Mouse (Mus musculus): ENCODE data around the gene Napsa. TPM values are rescaled to one million over a fixed set of nuclear protein-coding genes. Genes with fewer than 3 reads are reported as not detected.

Gene Napsa
- total RNA-seq, 1 experiment, result 13.7 TPM

- Histone ChIP-seq H3K4me3 (ENCODE audit: insufficient read depth in 1 of 2, low read depth in 1 of 2, low read length in 2 of 2, poor library complexity in 1 of 2, severe bottlenecking in 1 of 2) (no peak overlapping the region), H3K9me3 (ENCODE audit: control insufficient read depth, insufficient read depth, low read depth, low read length) (no peaks in the 10 kb centered on the region), H3K36me3 (ENCODE audit: control insufficient read depth, insufficient read depth, low read length, poor library complexity, severe bottlenecking) (peaks cover 6% of the 10 kb centered on the region; the same call in 1 of the 2 replicates), H3K27ac (ENCODE audit: insufficient read depth, low read depth, low read length, poor library complexity, severe bottlenecking) (no peak overlapping the region), H3K9ac (ENCODE audit: insufficient read depth, low read depth, low read length, poor library complexity, severe bottlenecking) (no peak overlapping the region), H3K4me1 (ENCODE audit: control insufficient read depth in 2 of 2, insufficient read depth in 2 of 2, low read length in 2 of 2, poor library complexity in 1 of 2) (peaks cover 3 to 15% of the 10 kb centered on the region in 2 experiments; a peak in 2 of 4 replicates)
- DNase-seq (ENCODE audit: low read depth, low spot score), result no peak
- in situ Hi-C loops (cut with MboI; ENCODE audit: low sequenced_read_pairs in 2 of 2, unreplicated experiment in 2 of 2), result no loop called here
- TF ChIP-seq ZC3H11A (IDR thresholded peaks at IDR 0.05; ENCODE audit: borderline replicate concordance, low read depth, low read length) (no peak), ZNF384 (IDR thresholded peaks at IDR 0.05; ENCODE audit: low read depth, low read length) (no peak), MAFK (IDR thresholded peaks at IDR 0.05; ENCODE audit: insufficient read depth, low read depth, low read length) (no peak), HCFC1 (IDR thresholded peaks at IDR 0.05; ENCODE audit: borderline replicate concordance, insufficient read depth, low read length) (no peak), CHD2 (IDR thresholded peaks at IDR 0.05; ENCODE audit: low read depth, low read length) (no peak)
These were observed 53.8 kb downstream of the Napsa start for GRCm38 (mm10) chr7:44626068-44626385.

GRCm38 (mm10) chr7:44626966-44627365, 54.8 kb downstream of the Napsa start:
- TF ChIP-seq HCFC1 (IDR thresholded peaks at IDR 0.05; ENCODE audit: borderline replicate concordance, insufficient read depth, low read length) (no peak), ZC3H11A (IDR thresholded peaks at IDR 0.05; ENCODE audit: borderline replicate concordance, low read depth, low read length) (no peak), CHD2 (IDR thresholded peaks at IDR 0.05; ENCODE audit: low read depth, low read length) (no peak), ZNF384 (IDR thresholded peaks at IDR 0.05; ENCODE audit: low read depth, low read length) (no peak), MAFK (IDR thresholded peaks at IDR 0.05; ENCODE audit: insufficient read depth, low read depth, low read length) (no peak)
- in situ Hi-C loops (cut with MboI; ENCODE audit: low sequenced_read_pairs in 2 of 2, unreplicated experiment in 2 of 2), result no loop called here
- peaks cover 3 to 18% of the 10 kb centered on the region in 2 experiments; a peak in 2 of 4 replicates for H3K4me1 ChIP-seq (ENCODE audit: control insufficient read depth in 2 of 2, insufficient read depth in 2 of 2, low read length in 2 of 2, poor library complexity in 1 of 2)

GRCm38 (mm10) chr7:44628402-44629034, 56.3 kb downstream of the Napsa start:
- in situ Hi-C loops (cut with MboI; ENCODE audit: low sequenced_read_pairs in 2 of 2, unreplicated experiment in 2 of 2), result no loop called here
- no peak overlapping the region for H3K27ac ChIP-seq (ENCODE audit: insufficient read depth, low read depth, low read length, poor library complexity, severe bottlenecking)
- no peak overlapping the region for H3K9ac ChIP-seq (ENCODE audit: insufficient read depth, low read depth, low read length, poor library complexity, severe bottlenecking)
- H3K4me3 ChIP-seq (ENCODE audit: insufficient read depth in 1 of 2, low read depth in 1 of 2, low read length in 2 of 2, poor library complexity in 1 of 2, severe bottlenecking in 1 of 2), result no peak overlapping the region
- peaks cover 3 to 24% of the 10 kb centered on the region in 2 experiments; a peak in 3 of 4 replicates for H3K4me1 ChIP-seq (ENCODE audit: control insufficient read depth in 2 of 2, insufficient read depth in 2 of 2, low read length in 2 of 2, poor library complexity in 1 of 2)
- no peak for DNase-seq (ENCODE audit: low read depth, low spot score)
- TF ChIP-seq ZNF384 (IDR thresholded peaks at IDR 0.05; ENCODE audit: low read depth, low read length) (no peak), HCFC1 (IDR thresholded peaks at IDR 0.05; ENCODE audit: borderline replicate concordance, insufficient read depth, low read length) (no peak), ZC3H11A (IDR thresholded peaks at IDR 0.05; ENCODE audit: borderline replicate concordance, low read depth, low read length) (no peak), MAFK (IDR thresholded peaks at IDR 0.05; ENCODE audit: insufficient read depth, low read depth, low read length) (no peak), CHD2 (IDR thresholded peaks at IDR 0.05; ENCODE audit: low read depth, low read length) (no peak)
- H3K36me3 ChIP-seq (ENCODE audit: control insufficient read depth, insufficient read depth, low read length, poor library complexity, severe bottlenecking), result no peaks in the 10 kb centered on the region
- no peaks in the 10 kb centered on the region for H3K9me3 ChIP-seq (ENCODE audit: control insufficient read depth, insufficient read depth, low read depth, low read length)

More at GRCm38 (mm10) chr7:44626966-44627365, 54.8 kb downstream of the Napsa start:
- Histone ChIP-seq H3K9ac (ENCODE audit: insufficient read depth, low read depth, low read length, poor library complexity, severe bottlenecking) (no peak overlapping the region), H3K27ac (ENCODE audit: insufficient read depth, low read depth, low read length, poor library complexity, severe bottlenecking) (no peak overlapping the region), H3K36me3 (ENCODE audit: control insufficient read depth, insufficient read depth, low read length, poor library complexity, severe bottlenecking) (peaks cover 3% of the 10 kb centered on the region; the same call in 1 of the 2 replicates), H3K9me3 (ENCODE audit: control insufficient read depth, insufficient read depth, low read depth, low read length) (no peaks in the 10 kb centered on the region), H3K4me3 (ENCODE audit: insufficient read depth in 1 of 2, low read depth in 1 of 2, low read length in 2 of 2, poor library complexity in 1 of 2, severe bottlenecking in 1 of 2) (no peak overlapping the region)
- DNase-seq (ENCODE audit: low read depth, low spot score), result no peak

GRCm38 (mm10) chr7:44630437-44630836, 58.3 kb downstream of the Napsa start:
- no peak overlapping the region for H3K9ac ChIP-seq (ENCODE audit: insufficient read depth, low read depth, low read length, poor library complexity, severe bottlenecking)
- H3K4me3 ChIP-seq (ENCODE audit: insufficient read depth in 1 of 2, low read depth in 1 of 2, low read length in 2 of 2, poor library complexity in 1 of 2, severe bottlenecking in 1 of 2), result peak overlapping the region in 1 of 2 experiments; percentile 24; a peak in 1 of 4 replicates
- in situ Hi-C loops (cut with MboI; ENCODE audit: low sequenced_read_pairs in 2 of 2, unreplicated experiment in 2 of 2), result no loop called here
- H3K27ac ChIP-seq (ENCODE audit: insufficient read depth, low read depth, low read length, poor library complexity, severe bottlenecking), result no peak overlapping the region
- no peaks in the 10 kb centered on the region for H3K36me3 ChIP-seq (ENCODE audit: control insufficient read depth, insufficient read depth, low read length, poor library complexity, severe bottlenecking)
- peaks cover 3 to 20% of the 10 kb centered on the region in 2 experiments; a peak in 3 of 4 replicates for H3K4me1 ChIP-seq (ENCODE audit: control insufficient read depth in 2 of 2, insufficient read depth in 2 of 2, low read length in 2 of 2, poor library complexity in 1 of 2)
- DNase-seq (ENCODE audit: low read depth, low spot score), result no peak
- TF ChIP-seq ZNF384 (IDR thresholded peaks at IDR 0.05; ENCODE audit: low read depth, low read length), result no peak
- no peak for TF ChIP-seq HCFC1 (IDR thresholded peaks at IDR 0.05; ENCODE audit: borderline replicate concordance, insufficient read depth, low read length)
- no peak for TF ChIP-seq CHD2 (IDR thresholded peaks at IDR 0.05; ENCODE audit: low read depth, low read length)
- no peak for TF ChIP-seq ZC3H11A (IDR thresholded peaks at IDR 0.05; ENCODE audit: borderline replicate concordance, low read depth, low read length)
- TF ChIP-seq MAFK (IDR thresholded peaks at IDR 0.05; ENCODE audit: insufficient read depth, low read depth, low read length), result no peak
- no peaks in the 10 kb centered on the region for H3K9me3 ChIP-seq (ENCODE audit: control insufficient read depth, insufficient read depth, low read depth, low read length)
